Mouse (Mus musculus): ENCODE measurements at regions not wholly inside any gene's neighbourhood (a gene's known extent, or its start where the extent isn't known, plus 50 kb on each side); places are given as distances from the start of the nearest gene placed in this dataset.

GRCm38 (mm10) chr4:127862875-127863274 is 107.9 kb downstream of the CK137956 start:
- DNase-seq: no peak

DNA sequence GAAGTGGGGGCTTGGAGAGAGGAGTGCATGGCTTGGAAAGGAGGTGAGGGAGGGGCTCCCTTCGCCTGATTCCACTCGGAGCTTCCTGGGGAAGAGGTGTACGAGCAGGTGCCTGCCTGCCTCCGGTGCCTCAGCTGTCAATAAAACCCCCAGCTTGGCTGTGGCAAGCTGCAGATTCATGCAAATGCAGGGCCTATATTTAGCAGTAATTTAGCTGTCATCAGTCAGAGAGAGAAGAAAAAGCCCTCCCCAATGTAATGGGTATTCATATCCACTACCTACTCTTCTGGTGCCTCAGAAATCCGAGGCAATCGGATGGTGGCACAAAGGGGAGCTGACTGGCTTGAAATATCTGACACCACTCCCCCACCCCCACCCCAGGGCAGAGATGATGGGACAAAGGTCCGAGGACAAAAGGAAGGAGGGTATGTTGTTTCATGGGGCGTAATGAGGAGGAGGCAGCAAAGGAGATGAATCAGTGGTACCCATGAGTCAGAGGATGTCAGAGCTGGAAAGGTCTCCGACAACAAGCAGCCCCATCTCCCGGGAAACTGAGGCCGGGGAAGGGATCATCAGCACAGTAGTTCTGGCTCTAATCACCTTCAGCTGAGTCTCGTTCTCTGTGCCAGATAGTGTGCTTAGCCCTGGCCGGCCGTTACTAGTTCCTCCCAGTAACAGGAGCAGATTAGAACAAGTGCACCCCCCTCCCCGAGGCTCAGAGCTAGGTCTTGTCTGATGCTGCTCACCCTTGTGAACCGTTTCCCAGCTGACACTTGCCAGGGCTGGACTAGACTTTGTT is 109.2 kb downstream of the CK137956 start:
- DNase-seq: no peak

DNA sequence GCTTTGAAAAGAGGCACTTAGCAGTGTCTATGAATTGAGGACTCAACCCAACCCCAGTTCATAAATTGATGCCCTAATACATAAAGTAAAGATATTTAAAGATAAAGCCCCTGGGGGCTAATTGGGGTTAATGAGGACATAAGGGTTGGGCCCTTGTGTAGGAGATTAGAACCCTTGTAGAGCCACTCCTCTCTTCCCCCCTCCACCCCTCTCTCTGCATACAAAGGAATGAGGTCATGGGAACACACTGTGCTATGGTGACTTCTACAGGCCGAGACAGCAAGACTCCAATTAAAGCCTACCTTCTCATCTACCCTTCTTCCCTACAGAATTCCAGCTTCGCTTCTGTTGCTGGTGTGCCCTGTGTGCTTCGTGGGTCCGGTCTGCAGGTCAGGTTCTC is 110.5 kb downstream of the CK137956 start:
- no peak for DNase-seq

GRCm38 (mm10) chr4:127859505-127859904 is 111.2 kb downstream of the CK137956 start:
- DNase-seq: no peak

DNA sequence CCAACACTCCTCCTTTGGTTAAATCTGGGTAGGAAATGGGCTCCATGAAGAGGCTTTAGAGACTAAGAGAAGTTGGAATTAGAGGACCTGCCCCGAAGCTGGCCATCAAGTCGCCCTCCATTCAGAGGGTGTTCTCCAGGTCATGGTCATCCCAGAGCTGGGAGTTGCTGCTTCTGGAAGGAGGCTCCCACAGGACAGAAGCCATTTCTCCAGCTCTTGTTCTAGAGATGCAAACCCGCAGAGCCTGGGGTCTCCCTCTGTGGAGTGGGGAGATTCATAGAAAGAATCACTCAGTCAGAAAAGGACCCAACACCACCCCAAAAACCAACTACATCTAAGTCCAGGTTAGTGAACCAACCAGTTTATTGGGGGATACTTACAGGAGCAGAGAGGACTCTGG is 112.2 kb downstream of the CK137956 start:
- DNase-seq: no peak

DNA sequence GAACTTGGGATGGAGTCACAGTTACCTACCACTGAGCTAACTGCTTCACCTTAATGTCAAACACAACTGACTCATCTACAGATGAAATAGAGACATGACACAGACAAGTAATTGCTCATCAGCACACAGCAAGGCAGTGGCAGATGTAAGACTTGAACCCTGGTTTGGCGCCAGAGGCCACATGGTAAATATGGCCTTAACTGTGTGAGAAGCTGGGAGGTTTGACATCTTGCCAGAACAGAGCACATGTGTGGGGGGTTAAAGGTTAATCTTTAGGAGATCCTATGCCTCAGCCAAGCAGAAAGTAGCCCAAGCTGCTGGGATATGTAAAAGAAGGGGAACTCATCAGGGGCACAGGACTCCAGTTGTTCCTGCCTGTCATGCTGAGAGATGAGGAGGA is 114.9 kb downstream of the CK137956 start:
- DNase-seq: no peak

DNA sequence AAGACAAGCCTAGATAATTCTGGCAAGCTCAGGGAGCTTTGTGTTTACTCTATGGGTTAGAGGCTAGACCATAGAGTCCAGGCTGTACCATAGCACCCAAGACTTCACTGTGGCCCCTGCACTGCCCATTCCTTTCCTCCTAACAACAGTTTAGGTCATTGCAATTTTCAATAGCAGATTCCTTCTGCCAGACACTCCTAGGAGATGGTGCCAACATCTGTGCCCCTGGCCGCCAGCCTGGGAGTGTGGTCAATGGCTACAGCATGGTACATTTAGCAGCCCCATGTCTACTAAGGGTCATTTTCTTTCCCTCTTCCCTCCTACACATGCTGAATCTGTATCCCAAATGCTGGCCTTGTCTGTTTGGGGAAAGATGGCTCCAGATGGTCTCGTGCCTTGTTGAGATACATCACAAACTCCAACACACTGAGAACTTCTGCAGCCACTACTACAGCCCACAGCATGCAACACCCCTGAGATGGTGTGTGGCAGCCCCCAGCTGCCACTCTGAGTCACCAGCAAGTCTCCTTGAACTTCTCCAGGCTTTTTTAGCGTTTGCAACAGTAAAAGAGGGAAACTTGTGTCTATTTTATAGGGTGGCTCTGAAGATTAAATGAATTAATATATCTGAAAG is 115.9 kb downstream of the CK137956 start:
- no peak for DNase-seq

DNA sequence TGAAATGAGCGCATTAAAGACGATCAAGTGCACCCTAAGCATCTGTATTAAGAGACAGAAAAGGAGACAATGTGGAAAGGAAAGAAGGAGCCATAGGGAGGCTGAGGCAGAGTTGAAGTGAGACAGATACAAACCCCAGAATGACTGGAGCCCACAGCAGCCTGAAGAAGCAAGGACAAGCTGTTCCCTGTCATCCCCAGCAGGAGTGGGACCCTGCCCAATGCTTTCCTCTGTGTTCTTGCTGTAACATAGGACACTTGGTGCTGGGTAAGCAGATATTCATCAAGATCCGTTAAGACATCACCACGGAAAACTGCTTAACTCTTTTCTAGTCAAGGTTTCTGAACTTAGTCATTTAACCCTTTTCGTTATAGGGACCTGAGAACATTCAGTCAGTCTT is 121.4 kb downstream of the CK137956 start:
- no peak for DNase-seq

DNA sequence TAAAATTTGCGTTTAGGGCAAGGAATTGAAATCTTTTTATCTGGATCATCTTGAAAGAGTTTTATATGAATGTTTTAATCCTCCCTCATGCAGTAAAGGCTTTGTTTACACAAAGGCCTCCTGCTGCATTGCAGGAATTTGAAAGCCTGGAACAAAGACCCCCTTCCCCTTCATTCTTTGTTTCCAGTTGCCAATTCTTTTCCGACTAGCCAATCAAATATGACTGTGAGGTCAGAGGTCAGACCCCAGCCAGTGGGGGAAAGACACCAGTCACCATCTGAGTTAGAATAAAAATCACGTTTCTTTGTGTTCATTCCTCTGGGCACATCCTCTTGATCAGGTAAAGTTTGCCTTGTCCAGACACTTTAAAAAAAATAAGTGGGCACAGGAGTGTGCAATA is 124.4 kb downstream of the CK137956 start:
- no peak for DNase-seq

DNA sequence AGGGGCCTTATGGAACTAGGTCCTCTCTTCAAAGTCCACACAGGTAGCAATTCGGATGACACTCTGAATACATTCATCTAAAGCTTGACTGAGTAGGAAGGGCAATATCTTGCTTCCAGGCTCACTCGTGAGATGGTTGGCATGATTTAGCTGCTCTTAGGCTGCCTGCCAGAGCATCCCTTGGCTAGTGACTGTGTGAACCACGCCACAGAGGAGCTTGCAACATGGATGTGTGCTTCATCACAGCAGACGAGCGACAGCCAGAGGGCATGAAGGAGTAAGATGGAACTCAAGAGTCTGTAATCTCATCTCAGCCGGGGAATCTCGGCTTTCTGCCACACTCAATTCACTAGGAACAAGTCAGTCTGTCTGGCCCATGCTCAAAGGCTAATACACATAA is 127.3 kb downstream of the CK137956 start:
- no peak for DNase-seq

DNA sequence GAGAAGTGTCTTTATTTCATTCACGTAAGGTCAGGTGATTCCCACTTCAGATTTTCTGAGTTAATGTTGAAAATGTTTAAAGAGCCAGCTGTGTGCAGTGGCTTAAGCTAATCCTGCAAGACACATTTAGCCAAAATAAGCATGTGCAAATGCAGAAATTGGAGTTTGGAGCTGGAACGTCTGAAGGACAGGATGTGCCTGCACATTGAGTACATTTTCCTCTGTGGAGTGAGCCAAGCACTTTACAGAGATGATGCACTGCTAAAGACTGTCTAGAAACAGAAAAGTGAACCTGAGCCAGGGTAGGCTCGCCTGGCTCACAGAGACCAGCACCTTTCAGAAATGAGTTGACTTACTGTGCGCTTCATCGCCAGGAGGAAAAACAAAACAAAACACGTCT is 137.1 kb downstream of the CK137956 start:
- DNase-seq: no peak

- DNase-seq: no peak
Observed at GRCm38 (mm10) chr4:127826988-127827387, 143.8 kb downstream of the CK137956 start.

DNA sequence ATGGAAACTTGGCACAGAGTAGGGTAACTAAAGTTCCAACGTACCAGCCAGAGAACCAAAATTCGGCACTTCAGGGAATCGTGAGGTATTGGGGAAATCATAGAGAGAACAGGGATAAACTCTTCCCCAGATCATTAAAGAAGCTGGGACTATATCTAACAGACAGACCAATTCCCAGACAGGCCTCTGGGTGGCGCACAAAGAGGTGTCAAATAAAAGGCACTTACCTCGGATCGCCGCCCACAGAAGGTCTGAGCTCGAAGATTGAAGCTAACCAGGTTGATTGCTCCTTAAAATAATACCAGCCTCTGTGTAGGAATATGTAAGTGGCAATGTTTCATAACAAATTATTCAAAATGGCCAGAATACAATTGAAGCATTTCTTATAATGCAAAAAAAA is 151.2 kb downstream of the CK137956 start:
- no peak for DNase-seq

DNA sequence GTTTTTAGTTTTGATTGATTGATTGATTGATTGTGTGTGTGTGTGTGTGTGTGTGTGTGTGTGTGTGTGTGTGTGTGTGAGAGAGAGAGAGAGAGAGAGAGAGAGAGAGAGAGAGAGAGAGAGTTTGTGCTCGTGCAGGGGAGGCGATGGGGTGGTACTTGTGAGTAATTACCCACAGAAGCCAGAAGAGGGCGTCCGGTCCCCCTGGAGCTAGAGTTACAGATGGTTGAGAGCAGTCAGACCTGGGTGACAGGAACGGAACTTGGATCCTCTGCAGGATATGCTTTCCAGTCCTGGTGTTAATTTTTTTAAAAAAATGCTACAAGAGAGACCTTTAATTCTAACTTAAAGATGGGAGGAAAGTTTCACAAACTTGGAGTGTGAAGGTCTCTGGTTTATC is 151.7 kb downstream of the CK137956 start:
- DNase-seq: no peak

DNA sequence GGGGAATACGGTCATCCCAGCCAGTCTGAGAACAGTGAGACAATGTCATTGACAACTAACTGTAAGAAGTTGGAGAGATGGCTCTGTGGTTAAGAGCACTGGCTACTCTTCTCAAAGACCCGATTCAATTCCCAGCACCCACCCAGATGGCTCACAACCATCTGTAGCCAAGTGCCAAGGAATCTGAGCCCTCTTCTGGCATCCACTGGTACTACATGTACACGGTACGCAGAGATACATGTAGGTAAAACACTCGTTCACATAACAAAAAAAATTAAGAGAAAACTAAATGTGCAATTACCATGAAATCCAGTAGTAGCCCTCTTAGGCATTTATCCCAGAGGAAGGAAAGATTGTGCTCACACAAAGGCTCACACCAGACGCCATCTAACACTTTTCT is 156.1 kb downstream of the CK137956 start:
- DNase-seq: no peak

DNA sequence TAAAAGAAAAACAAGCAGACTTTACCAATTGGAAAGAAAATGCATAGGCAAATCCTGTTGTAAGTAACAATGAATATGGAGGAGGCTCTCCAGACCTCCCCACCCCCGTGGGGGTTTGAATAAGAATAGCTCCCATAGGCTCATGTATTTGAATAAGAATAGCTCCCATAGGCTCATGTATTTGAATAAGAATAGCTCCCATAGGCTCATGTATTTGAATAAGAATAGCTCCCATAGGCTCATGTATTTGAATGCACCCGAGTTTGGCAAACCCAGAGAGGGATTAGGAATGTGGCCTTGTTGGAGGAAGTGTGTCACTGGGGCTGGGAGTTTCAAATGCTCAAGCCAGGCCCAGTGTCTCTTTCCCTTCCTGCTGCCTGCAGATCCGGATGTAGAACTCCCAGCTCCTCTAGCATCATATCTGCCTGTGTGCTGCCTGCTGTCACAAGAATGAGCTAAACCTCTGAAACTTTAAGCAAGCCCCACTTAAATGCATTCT is 158.7 kb downstream of the CK137956 start:
- DNase-seq: no peak

DNA sequence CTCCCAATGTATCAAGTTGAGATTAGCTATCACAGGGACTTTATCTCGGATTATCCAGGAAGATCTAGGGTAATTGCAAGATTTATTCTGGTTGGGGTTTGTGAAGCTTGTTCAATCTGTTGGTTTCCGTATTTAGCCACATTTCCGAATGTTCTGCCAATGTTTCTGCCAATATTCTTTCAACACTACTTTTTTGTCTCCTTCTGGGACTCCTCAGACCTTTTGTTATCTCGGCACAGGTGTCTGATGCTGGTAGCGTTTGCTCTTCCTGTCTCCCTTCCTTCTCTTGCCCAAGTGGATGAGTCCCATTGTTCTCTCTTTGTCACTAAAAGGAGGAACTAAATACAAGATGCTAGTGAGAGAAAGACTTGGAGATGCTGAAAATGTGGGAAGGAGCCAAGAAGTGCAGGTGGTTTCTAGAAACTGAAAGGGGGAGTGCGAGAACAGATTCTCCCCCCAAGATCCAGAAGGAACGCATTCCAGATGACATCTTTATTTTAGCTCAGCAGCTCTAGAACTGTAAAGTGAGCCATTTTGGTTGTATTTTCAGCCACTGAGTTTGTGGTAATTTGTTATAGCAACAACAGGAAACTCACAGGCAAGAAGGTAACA is 159.7 kb downstream of the CK137956 start:
- DNase-seq: no peak

- DNase-seq: peak; percentile 6
Observed at GRCm38 (mm10) chr4:127809006-127809405, 161.7 kb downstream of the CK137956 start.

- DNase-seq: no peak
Observed at GRCm38 (mm10) chr4:127789206-127789605, 181.5 kb downstream of the CK137956 start.

DNA sequence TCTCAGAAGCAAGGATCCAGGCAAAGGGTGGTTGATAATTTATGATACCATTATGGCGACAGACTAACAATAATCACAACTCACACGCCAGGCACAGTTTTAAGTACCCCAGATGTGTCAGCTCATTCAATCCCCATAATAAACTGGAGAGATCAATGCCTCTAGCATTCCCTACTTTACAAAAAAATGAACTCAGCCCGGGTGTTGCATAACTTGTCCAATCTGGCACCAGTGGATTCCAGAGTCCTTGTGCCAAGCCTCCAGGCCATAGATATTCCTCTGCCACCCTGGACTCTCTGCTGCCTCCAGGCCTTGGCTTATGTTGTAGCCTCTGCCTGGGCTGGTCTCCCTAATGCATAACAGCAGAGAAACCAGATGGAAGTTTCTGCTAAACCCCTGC is 185.0 kb downstream of the CK137956 start:
- peak; percentile 10 for DNase-seq

- DNase-seq: no peak
Observed at GRCm38 (mm10) chr4:127771966-127772500, 198.7 kb downstream of the CK137956 start.

- DNase-seq: no peak
Observed at GRCm38 (mm10) chr4:127763736-127764135, 207.0 kb downstream of the CK137956 start.

DNA sequence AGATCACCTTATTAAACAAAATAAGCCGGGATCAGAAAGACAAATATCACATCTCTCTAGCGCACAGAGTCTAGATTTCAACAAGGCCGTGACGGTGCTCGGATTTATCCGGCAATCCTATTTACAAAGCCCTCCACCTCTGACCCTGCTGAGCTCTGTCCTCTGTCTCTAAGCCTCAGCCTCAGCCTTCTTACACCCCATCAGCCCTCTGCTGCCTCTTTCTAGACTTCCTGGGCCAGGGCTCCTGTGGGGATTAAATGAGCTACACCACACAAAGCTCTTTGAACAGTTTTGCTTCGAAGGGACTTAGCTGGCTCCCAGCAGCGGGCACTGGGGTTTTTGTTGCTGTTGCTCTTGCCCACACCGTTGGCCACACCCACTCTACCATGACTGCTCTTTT is 211.8 kb downstream of the CK137956 start:
- no peak for DNase-seq
